Mouse (Mus musculus): ENCODE data around the gene Ckap5.

Gene Ckap5

DNA sequence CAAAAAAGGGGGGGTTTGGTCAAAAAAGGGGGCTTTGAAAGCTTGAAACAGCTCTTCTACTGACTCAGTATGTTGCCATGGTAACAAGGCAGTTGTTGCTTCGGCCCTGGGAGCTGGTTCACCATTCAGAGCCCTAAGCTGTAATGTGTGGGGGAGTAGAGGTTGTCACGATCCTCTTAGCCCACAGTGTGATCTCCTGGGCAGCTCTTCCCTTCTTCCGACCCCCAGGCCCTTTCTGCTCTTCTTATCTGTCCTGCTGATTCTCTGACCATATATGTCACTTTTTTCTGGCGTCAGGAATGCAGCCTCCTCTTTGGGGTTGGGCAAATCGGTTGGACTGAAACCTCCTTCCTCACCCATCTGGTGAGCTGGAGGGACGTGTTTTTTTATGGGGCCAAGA, 126.3 kb downstream of the Ckap5 start:
- DNase-seq (ENCODE audit: low read depth) = no peak

DNA sequence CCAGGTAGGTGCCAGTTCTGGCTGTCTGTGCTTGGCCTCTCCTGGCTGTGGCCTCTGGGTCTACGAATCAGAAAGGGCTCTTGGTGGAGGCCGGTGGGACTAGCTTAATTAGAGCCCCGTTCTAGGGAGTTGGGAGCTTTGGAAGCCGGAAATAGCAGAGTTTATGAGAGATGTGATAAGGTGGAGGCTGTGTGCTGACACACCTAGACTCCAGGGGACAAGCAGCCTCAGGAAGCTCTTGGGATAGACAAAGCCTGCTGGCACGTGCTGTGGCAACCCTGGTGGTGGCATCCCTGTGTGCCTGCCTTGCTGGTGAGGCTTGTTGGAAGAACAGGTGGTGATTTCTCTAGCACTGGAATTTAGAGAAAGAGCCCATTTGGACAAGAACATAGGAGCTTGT, 128.8 kb downstream of the Ckap5 start:
- no peak for DNase-seq (ENCODE audit: low read depth)

DNA sequence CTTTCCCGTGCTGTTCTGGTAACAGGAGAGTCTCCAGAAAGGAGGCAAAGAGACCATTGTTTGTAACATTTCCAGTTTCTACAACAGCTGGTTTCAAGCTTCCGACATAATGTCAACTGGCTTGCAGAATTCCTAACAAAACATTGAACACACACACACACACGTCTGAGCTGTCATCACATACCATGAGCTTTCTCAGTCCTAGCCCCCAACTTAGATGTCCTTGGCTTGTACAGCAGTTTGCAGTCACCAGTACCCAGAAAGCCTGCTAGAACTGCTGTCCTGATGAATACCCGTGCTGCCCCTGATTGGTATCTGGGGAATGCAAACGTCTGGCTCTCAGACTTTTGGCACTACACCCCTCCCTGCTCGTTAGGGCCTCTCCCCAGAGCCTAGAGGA, 129.3 kb downstream of the Ckap5 start:
- no peak for DNase-seq (ENCODE audit: low read depth)

DNA sequence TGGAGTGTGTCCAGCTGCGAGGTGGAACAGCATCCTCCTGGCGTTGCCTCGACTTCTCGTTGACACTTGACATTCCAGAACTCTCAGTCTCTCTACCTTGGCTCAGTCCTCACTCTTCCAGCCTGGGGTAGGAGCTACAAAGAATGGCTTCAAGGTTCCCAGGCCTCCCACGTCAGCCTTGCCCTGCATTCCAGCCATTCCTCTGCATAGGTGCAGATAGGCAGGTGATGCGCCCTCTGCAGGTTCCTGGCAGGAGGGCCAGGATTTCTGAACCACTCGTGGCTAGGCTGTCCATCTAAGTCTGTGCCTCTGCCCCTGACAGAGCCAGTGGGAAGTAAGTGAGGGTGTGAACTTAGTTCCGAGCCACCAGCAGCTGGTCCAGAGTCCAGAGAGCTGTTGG, 130.2 kb downstream of the Ckap5 start:
- DNase-seq (ENCODE audit: low read depth) = no peak

DNA sequence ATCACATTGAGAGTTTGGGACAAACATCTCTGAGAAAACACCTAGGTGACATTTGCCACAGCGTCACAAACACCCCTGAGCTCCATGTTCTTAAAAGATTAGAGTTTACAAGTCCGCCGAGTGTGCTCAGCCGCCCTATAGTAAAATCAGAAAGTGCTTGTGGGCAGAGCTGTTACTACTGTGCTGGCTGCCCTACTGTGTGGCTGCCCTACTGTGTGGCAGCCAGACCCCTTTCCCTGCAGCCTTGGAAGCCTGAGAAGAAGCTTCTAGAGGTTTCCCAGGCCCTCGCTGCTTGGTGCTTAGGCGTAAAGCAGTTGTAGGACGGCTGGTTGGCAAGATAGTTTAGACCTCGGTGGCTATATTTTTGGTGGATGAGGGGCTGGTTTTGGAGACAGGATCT, 133.1 kb downstream of the Ckap5 start:
- no peak for DNase-seq (ENCODE audit: low read depth)

DNA sequence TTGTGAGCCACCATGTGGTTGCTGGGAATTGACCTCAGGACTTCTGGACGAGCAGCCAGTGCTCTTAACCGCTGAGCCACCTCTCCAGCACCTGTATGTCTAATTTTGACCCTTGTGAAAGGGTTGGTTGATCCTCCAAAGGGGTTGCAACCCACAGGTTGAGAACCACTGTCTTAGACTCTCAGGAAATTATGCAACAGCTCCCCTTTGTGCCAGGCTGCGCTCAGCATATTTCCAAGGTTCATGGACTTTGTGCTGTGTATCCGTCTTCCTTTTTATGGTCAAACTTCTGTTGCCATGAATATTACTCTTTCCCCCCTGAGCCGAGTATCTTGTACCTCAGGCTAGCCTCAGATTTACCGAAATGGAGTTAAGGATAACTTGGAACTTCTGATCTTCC, 134.4 kb downstream of the Ckap5 start:
- no peak for DNase-seq (ENCODE audit: low read depth)

DNA sequence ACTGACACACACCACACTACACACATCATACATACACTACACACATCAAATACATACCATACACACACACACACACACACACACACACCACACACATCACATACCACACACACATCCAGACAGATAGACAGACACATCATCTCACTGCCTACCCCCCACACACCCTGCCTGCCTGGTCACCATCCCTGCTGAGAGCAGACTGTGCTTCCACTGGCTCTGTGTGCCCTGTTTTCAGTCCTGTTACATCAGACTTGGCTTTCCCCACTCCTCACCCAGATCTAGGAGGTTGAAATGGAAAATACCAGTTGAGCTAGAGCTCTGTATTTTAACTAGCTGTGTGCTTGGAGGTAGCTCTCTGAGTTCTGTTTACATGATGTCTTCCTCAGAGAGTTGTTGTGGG, 138.2 kb downstream of the Ckap5 start:
- DNase-seq (ENCODE audit: low read depth) = no peak

DNA sequence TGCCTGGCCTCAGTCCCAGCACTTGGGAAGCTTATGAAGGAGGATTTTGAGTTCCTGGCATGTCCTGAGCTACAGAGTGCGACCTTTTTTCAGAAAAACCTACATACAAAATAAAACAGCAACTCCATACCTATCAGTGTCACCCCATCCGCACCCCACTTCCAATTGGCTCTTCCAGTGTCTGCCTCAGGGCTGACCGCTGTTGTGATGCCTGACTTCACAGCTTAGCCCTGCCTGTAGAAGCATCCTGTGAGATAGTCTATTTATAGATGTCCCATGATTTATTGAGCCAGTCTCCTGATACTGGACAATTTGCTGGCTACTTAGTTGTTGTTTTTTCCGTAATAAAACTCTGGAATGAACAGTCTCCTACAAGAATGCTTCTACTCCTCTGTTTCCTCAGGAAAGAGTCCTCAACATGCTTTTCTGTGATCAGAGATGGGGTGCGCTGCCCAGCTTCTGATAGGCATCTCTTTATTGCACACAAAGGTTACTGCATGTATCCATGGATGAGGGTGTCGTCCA, 139.9 kb downstream of the Ckap5 start:
- no peak for DNase-seq (ENCODE audit: low read depth)

DNA sequence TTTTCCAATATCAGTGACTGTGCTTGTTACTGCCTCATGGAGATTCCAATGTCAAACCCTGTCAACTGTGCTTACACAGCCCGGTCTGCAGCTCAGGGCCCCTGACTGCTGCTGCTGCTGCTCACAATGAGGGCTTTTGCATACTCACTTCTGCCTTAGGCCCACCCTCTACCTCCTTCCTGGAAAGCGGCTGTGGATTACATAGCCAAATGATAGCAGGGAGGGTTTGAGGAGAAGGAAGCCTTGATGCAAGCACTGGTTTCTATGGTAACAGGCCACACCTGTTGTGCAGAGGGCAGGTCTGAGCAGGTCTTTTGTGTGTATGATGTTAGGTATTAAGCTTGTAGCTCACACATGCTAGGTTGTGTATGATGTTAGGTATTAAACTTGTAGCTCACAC, 141.2 kb downstream of the Ckap5 start:
- no peak for DNase-seq (ENCODE audit: low read depth)

DNA sequence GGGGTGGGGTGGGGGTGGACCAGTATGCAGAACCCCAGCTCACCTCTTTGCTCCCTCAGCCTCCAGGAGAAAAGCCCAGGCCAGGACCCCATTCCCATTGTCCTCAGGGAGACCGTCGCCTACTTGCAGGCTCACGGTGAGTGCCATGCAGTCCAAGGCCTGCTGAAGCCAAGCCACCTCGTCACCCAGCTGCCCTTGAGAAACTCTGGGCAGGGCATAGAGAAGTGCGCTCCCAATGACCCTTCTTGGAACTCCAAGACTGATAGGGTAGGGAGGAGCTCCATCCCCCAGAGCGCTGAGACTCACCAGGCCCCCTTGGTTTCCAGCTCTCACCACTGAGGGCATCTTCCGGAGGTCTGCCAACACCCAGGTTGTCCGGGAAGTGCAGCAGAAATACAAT, 142.8 kb downstream of the Ckap5 start:
- DNase-seq (ENCODE audit: low read depth) = no peak

DNA sequence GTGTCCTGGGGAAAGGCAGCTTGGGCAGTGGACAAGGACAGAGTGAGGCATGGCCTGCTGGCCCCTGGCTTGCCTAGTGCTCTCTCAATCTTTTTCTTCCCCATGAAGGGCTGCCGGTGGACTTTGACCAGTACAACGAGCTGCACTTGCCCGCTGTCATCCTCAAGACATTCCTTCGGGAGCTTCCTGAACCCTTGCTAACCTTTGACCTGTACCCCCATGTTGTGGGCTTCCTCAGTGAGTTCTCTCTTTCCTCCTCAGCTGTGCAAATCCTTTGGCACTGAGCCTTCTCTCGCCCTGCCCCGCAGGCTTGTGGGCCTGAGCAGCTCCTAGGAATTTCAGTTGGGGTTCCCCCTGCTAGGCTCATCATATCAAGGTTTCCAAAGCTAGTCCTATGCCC, 143.5 kb downstream of the Ckap5 start:
- DNase-seq (ENCODE audit: low read depth) = no peak

Data from NIH3T3 (cell line).